Mouse (Mus musculus): ENCODE data around the gene S100a3.

GRCm38 (mm10) chr3:90540904-90541303, 19.5 kb upstream of the S100a3 start:
- TF ChIP-seq CTCF (conservative IDR thresholded peaks at IDR 0.05 in 1 of 2, IDR thresholded peaks at IDR 0.05 in 1 of 2; ENCODE audit: low read depth in 2 of 2, low read length in 2 of 2) (no peak), EP300 (IDR thresholded peaks at IDR 0.05; ENCODE audit: low read length) (no peak)
